Mouse (Mus musculus) kidney, adult 9 months (tissue): ENCODE results near the gene Ubxn1.

Source experiments
- DNase-seq: peaks from one replicate; pipeline ENCODE4 v3.0.0; 2022

Gene Ubxn1

DNA sequence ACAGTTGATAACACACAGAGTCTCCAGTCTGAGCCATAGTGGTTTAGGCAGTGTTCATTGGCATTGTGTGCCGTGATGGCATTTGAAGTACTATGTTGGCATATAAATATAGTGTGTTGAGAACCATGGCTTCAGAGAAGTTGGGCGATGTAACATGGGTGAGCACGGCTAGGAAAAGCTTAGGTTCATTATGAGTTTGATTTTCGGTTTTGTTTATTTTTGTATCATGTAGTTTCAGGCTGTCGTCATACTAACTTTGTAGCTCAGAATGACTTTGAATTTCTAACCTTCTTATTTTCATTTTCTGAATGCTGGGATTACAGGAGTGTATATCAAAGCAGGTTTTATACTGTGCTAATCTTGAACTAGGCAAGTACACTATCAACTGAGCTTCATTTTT, 32.1 kb downstream of the Ubxn1 start:
- no peak for DNase-seq

DNA sequence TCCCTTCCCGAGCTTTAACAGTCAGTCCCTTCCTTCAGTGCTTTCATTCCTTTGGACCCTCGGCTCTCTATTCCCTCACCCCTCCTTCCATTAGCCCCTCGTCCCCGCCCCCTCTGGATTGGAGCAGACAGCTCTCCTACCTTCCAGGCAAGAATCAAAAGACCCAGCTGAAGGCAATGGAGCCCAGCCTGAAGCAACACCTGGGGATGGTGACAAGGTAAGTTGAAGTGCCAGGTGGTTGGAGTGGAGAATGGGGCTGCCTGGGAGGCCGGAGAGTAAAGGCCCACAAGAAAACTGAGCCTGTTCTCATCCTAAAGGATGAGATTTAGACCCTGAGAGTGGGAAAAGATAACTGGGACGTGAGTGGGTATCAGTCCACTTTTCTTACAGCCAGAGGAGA, 37.2 kb downstream of the Ubxn1 start:
- DNase-seq: no peak

DNA sequence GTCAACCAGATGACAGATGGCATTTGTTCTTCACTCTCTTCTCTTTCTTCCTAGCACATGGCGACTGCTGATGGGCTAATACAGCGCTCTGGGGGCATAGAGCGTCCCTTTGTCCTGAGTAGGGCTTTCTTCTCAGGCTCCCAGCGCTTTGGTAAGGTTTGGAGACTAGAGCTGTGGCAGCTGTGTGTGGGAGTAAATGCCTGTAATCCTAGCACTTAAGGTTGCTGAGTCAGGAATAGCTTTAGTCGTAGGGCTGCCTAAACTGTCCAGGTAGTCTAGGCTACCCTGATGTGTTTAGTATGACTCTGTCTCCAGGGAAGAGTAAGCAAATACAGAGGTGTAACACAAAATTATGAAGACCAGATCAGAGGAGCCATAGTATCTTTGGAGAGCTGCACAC, 40.5 kb downstream of the Ubxn1 start:
- no peak for DNase-seq

DNA sequence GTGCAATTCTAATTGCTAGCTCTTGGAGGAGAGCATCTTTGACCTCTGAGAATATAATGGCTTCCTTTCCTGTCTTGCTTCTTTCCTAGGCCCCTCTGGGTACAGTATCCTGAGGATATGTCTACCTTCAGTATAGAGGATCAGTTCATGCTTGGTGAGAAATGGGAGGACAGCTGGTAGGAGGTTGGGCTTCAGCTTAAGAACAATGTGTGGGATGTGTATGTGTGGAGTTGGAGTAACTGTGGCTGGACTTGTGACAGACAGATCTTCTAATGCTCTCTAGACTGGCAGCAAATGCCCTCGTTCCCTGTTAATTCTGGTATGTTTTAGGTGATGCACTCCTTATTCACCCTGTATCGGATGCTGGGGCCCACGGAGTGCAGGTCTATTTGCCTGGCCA, 42.9 kb downstream of the Ubxn1 start:
- DNase-seq: no peak

DNA sequence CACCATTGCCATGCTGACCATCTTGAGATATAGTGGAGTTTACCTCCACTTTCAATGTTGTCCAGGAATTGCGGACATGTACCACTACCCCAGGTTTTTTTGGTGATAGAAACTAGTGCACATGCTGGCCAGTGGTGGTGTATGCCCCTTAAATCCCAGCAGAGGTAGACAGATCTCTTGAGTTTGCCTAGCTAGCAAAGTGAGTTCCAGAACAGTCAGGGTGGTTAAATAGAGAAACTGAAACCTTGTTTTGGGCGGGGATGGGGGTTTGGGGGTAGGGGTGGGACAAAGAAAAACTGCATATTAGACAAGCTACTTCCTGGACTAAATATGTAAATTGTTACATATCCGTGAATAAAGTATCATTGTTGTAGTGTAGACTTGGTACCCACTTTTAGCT, 47.7 kb downstream of the Ubxn1 start:
- no peak for DNase-seq

DNA sequence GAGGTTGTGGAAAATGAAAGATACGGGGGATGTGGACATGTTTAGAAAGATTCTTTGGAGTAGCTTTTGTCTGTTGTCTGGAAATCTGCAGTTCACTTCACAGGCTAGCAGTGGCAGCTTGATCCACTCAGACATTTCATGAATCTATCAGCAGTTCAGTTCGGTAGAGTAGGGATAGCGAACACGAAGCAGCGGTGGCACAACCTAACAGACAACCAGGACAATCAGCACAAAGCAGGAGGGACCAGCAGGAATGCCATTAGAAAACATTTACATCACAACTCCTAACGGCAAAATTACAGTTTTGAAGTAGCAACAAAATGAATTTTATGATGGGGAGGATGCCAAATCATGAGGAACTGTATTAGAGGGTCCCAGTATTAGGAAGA, 48.4 kb downstream of the Ubxn1 start:
- DNase-seq: no peak

DNA sequence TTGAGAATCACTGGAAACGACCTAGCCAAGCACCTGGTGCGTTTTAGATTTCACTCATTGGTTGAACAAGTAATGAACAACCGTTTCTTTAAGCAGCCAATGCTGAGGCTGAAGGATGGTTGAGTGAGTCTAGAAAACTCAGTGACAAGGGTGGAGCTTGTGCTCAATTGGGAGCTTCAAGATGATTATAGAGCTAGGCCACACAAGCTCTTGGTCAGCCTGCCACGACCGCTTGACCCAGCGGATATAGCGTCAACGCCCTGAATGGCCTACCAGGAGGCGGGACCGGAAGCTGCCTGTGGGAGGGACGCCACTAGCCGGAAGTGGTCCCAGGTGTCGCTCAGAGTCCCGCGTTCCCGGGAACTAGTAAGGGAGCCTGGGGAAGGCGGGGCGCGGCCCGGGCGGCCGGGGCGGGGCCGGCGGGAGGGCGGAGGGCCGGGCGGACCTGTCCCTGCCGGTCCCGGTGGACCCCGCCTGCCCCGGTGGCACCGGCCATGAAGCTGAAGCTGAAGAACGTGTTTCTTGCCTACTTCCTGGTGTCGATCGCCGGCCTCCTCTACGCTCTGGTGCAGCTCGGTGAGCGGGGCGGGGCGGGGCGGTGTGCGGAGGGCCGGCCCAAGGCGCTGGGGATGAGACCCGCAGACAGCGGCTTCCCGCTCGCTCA, 48.9 kb downstream of the Ubxn1 start, which contains the start of gene B3gat3:
Gene B3gat3, plus strand, starts transcription at position 302 of the 664 bp plus-strand sequence.
- DNase-seq: peak; percentile 98

DNA sequence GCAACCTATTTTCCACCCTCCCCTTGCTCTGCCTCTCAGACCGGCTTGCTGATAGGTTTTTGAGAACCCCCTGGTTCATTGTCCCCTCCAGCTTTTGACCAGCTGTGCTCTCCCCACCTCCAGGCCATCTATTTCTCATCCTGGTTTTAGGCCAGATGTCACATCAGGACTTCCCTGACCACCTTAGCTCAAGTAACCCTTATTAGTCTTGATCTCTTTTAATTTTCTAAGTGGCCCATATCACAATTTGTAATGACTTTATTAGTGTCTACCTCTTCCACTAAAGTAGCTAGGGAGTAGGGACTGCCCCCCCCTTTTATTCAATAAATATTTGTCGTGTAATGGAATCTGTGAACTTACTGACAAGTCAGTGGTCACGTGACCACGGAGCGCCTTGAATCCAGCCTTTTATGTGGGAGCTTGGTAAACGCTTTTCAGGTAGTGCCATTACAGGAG, 49.6 kb downstream of the Ubxn1 start:
- peak; percentile 53 for DNase-seq

DNA sequence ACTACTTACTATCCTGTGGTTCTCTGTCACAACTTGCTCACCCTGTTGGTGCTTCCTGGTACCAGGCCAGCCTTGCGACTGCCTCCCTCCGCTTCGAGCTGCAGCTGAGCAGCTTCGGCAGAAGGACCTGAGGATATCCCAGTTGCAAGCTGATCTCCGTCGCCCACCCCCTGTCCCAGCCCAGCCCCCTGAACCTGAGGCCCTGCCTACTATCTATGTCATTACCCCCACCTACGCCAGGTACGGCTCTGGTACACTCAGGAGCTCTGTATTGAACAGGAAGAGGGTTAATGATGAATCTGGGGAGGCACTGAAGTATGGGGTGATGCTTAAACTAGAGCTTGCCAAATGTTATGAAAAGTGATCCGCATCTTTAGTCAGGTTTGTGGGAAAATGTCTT, 50.4 kb downstream of the Ubxn1 start:
- no peak for DNase-seq
